Mouse (Mus musculus) neural tube, embryonic 13.5 days (tissue): ENCODE data around the gene Fndc9. TPM values are rescaled to one million over a fixed set of nuclear protein-coding genes. Genes with fewer than 3 reads are reported as not detected.

Experiments used
- ATAC-seq: fragments of 200-750 bp; cut with Nextera tagmentation; 2 replicates; pipeline ENCODE4 v1.8.0; 2017; ENCODE audit warnings: low read depth, mild to moderate bottlenecking, moderate TSS enrichment, moderate library complexity
- H3K27ac ChIP-seq: fragments of 300-500 bp; sonication (generic); replicated peaks from 2 replicates; pipeline ENCODE4 v1.5.1; 2015; ENCODE audit warnings: moderate library complexity, mild to moderate bottlenecking, inconsistent platforms
- H3K27me3 ChIP-seq: fragments of 300-500 bp; sonication (generic); 2 replicates; pipeline ENCODE4 v1.6.1; 2015; ENCODE audit warnings: mild to moderate bottlenecking, inconsistent platforms
- H3K36me3 ChIP-seq: fragments of 300-500 bp; sonication (generic); 2 replicates; pipeline ENCODE4 v1.6.1; 2015; ENCODE audit warnings: mild to moderate bottlenecking, inconsistent platforms
- H3K4me1 ChIP-seq: fragments of 300-500 bp; sonication (generic); replicated peaks from 2 replicates; pipeline ENCODE4 v1.6.1; 2015; ENCODE audit warnings: inconsistent platforms
- H3K4me2 ChIP-seq: fragments of 300-500 bp; sonication (generic); 2 replicates; pipeline ENCODE4 v1.6.1; 2015; ENCODE audit warnings: inconsistent platforms, mild to moderate bottlenecking, moderate library complexity
- H3K4me3 ChIP-seq: fragments of 300-500 bp; sonication (generic); 2 replicates; pipeline ENCODE4 v1.5.1; 2015; ENCODE audit warnings: mild to moderate bottlenecking, inconsistent platforms
- H3K9ac ChIP-seq: fragments of 300-500 bp; sonication (generic); 2 replicates; pipeline ENCODE4 v1.6.1; 2015; ENCODE audit warnings: moderate library complexity, mild to moderate bottlenecking, inconsistent platforms
- H3K9me3 ChIP-seq: fragments of 300-500 bp; sonication (generic); 2 replicates; pipeline ENCODE4 v1.6.1; 2016; ENCODE audit warnings: inconsistent platforms
- WGBS: fragments of 180-500 bp; shearing (Covaris S2); methylation state at CpG from one replicate; pipeline ENCODE4 v1.1.7; 2015; 5-methylcytosine and 5-hydroxymethylcytosine counted together
- polyA plus RNA-seq: library from polyadenylated mRNA; unstranded; fragments of >200 nt; fragmentation: Nextera tagmentation; extraction: Ambion mirVana; gene quantifications from 2 replicates; pipeline ENCODE4 v1.2.1, GENCODE M21; 2015

Gene Fndc9
- polyA plus RNA-seq, 1 experiment from 2014 or later = 0.46 TPM

- Histone ChIP-seq H3K4me1 (peaks cover 16% of the 10 kb centered on the region), H3K4me3 (no peak overlapping the region), H3K36me3 (peaks cover 77% of the 10 kb centered on the region), H3K9me3 (no peaks in the 10 kb centered on the region), H3K27ac (no peak overlapping the region), H3K27me3 (no peaks in the 10 kb centered on the region), H3K4me2 (no peak overlapping the region), H3K9ac (no peak overlapping the region)
- 42% methylated on average over 4 of the region's 4 CpGs for WGBS
- ATAC-seq = no peak
Observed at GRCm38 (mm10) chr11:46236976-46237375, 1.6 kb downstream of the Fndc9 start.

- peaks cover 75% of the 10 kb centered on the region for H3K36me3 ChIP-seq
- no peak overlapping the region for H3K4me2 ChIP-seq
Observed at GRCm38 (mm10) chr11:46241150-46241673, 5.9 kb downstream of the Fndc9 start.

GRCm38 (mm10) chr11:46241985-46242384, 6.7 kb downstream of the Fndc9 start:
- H3K4me1 ChIP-seq = no peaks in the 10 kb centered on the region
- H3K9ac ChIP-seq = no peak overlapping the region
- no peak overlapping the region for H3K4me2 ChIP-seq
- 94% methylated on average over 8 of the region's 8 CpGs for WGBS
- H3K9me3 ChIP-seq = no peaks in the 10 kb centered on the region
- no peak overlapping the region for H3K27ac ChIP-seq
- ATAC-seq = no peak
- H3K27me3 ChIP-seq = no peaks in the 10 kb centered on the region
- no peak overlapping the region for H3K4me3 ChIP-seq
- peaks cover 83% of the 10 kb centered on the region for H3K36me3 ChIP-seq

More at GRCm38 (mm10) chr11:46241150-46241673, 5.9 kb downstream of the Fndc9 start:
- H3K4me3 ChIP-seq = no peak overlapping the region
- H3K27ac ChIP-seq = no peak overlapping the region
- ATAC-seq = no peak
- WGBS = 95% methylated on average over 7 of the region's 7 CpGs
- no peak overlapping the region for H3K9ac ChIP-seq
- no peaks in the 10 kb centered on the region for H3K27me3 ChIP-seq
- no peaks in the 10 kb centered on the region for H3K9me3 ChIP-seq
- H3K4me1 ChIP-seq = no peaks in the 10 kb centered on the region

- Histone ChIP-seq H3K36me3 (peaks cover 82% of the 10 kb centered on the region), H3K4me3 (no peak overlapping the region), H3K4me1 (peaks cover 6% of the 10 kb centered on the region; the same call in 1 of the 2 replicates), H3K9ac (no peak overlapping the region), H3K9me3 (no peaks in the 10 kb centered on the region), H3K27ac (no peak overlapping the region), H3K4me2 (no peak overlapping the region), H3K27me3 (no peaks in the 10 kb centered on the region)
- no peak for ATAC-seq
- WGBS = 85% methylated on average over 23 of the region's 23 CpGs
Observed at GRCm38 (mm10) chr11:46244731-46245604, 9.6 kb downstream of the Fndc9 start.

- peaks cover 82% of the 10 kb centered on the region for H3K36me3 ChIP-seq
Observed at GRCm38 (mm10) chr11:46245926-46246325, 10.6 kb downstream of the Fndc9 start.

GRCm38 (mm10) chr11:46246393-46246792, 11.1 kb downstream of the Fndc9 start:
- no peak overlapping the region for H3K27ac ChIP-seq
- no peaks in the 10 kb centered on the region for H3K27me3 ChIP-seq
- H3K9ac ChIP-seq = no peak overlapping the region
- H3K4me2 ChIP-seq = no peak overlapping the region
- H3K4me1 ChIP-seq = peaks cover 6% of the 10 kb centered on the region; the same call in 1 of the 2 replicates
- WGBS = 86% methylated on average over 7 of the region's 7 CpGs
- no peak for ATAC-seq
- H3K36me3 ChIP-seq = peaks cover 82% of the 10 kb centered on the region
- H3K9me3 ChIP-seq = no peaks in the 10 kb centered on the region
- no peak overlapping the region for H3K4me3 ChIP-seq

More at GRCm38 (mm10) chr11:46245926-46246325, 10.6 kb downstream of the Fndc9 start:
- H3K4me2 ChIP-seq = no peak overlapping the region
- ATAC-seq = no peak
- WGBS = 88% methylated on average over 8 of the region's 8 CpGs
- no peaks in the 10 kb centered on the region for H3K27me3 ChIP-seq
- H3K4me1 ChIP-seq = peaks cover 6% of the 10 kb centered on the region; the same call in 1 of the 2 replicates
- no peak overlapping the region for H3K4me3 ChIP-seq
- H3K27ac ChIP-seq = no peak overlapping the region
- H3K9ac ChIP-seq = no peak overlapping the region
- no peaks in the 10 kb centered on the region for H3K9me3 ChIP-seq

GRCm38 (mm10) chr11:46248352-46248751, 13.0 kb downstream of the Fndc9 start:
- no peak for ATAC-seq

GRCm38 (mm10) chr11:46251994-46252393, 16.7 kb downstream of the Fndc9 start:
- H3K9ac ChIP-seq = no peak overlapping the region
- WGBS = 31% methylated on average over 7 of the region's 7 CpGs
- no peak overlapping the region for H3K27ac ChIP-seq
- H3K4me1 ChIP-seq = peaks cover 6% of the 10 kb centered on the region; the same call in 1 of the 2 replicates
- no peak overlapping the region for H3K4me3 ChIP-seq
- ATAC-seq = no peak; the same call in 1 of the 2 replicates
- H3K9me3 ChIP-seq = no peaks in the 10 kb centered on the region
- no peaks in the 10 kb centered on the region for H3K27me3 ChIP-seq
- peaks cover 95% of the 10 kb centered on the region for H3K36me3 ChIP-seq
- H3K4me2 ChIP-seq = no peak overlapping the region

More at GRCm38 (mm10) chr11:46248352-46248751, 13.0 kb downstream of the Fndc9 start:
- no peak overlapping the region for H3K9ac ChIP-seq
- no peak overlapping the region for H3K4me2 ChIP-seq
- H3K4me3 ChIP-seq = no peak overlapping the region
- H3K4me1 ChIP-seq = peaks cover 6% of the 10 kb centered on the region; the same call in 1 of the 2 replicates
- H3K27ac ChIP-seq = peak overlapping the region; percentile 49; the same call in 1 of the 2 replicates
- H3K27me3 ChIP-seq = no peaks in the 10 kb centered on the region
- no peaks in the 10 kb centered on the region for H3K9me3 ChIP-seq
- WGBS = 70% methylated on average over 3 of the region's 3 CpGs
- H3K36me3 ChIP-seq = peaks cover 90% of the 10 kb centered on the region

- Histone ChIP-seq H3K4me3 (no peak overlapping the region), H3K9me3 (no peaks in the 10 kb centered on the region; the same call in 1 of the 2 replicates), H3K4me1 (no peaks in the 10 kb centered on the region), H3K9ac (no peak overlapping the region), H3K4me2 (no peak overlapping the region), H3K36me3 (peaks cover 96% of the 10 kb centered on the region), H3K27ac (no peak overlapping the region), H3K27me3 (no peaks in the 10 kb centered on the region)
- no peak for ATAC-seq
- WGBS = 89% methylated on average over 2 of the region's 2 CpGs
Observed at GRCm38 (mm10) chr11:46255291-46255690, 20.0 kb downstream of the Fndc9 start.

- Histone ChIP-seq H3K4me3 (no peak overlapping the region), H3K4me1 (no peaks in the 10 kb centered on the region), H3K4me2 (no peak overlapping the region), H3K9me3 (no peaks in the 10 kb centered on the region; the same call in 1 of the 2 replicates), H3K27ac (no peak overlapping the region), H3K27me3 (no peaks in the 10 kb centered on the region), H3K9ac (no peak overlapping the region), H3K36me3 (peaks cover 97% of the 10 kb centered on the region)
- ATAC-seq = no peak
- WGBS = 72% methylated on average over 4 of the region's 4 CpGs
Observed at GRCm38 (mm10) chr11:46258207-46258606, 22.9 kb downstream of the Fndc9 start.

- Histone ChIP-seq H3K4me2 (no peak overlapping the region), H3K27ac (no peak overlapping the region), H3K27me3 (no peaks in the 10 kb centered on the region), H3K4me1 (no peaks in the 10 kb centered on the region), H3K9me3 (no peaks in the 10 kb centered on the region; the same call in 1 of the 2 replicates), H3K9ac (no peak overlapping the region), H3K36me3 (peaks cover 97% of the 10 kb centered on the region), H3K4me3 (no peak overlapping the region)
- ATAC-seq = no peak
- 95% methylated on average over 8 of the region's 8 CpGs for WGBS
Observed at GRCm38 (mm10) chr11:46258749-46259148, 23.4 kb downstream of the Fndc9 start.

- no peak overlapping the region for H3K4me2 ChIP-seq
- no peaks in the 10 kb centered on the region for H3K27me3 ChIP-seq
Observed at GRCm38 (mm10) chr11:46262854-46263253, 27.5 kb downstream of the Fndc9 start.

More at GRCm38 (mm10) chr11:46262854-46263253, 27.5 kb downstream of the Fndc9 start:
- no peak overlapping the region for H3K27ac ChIP-seq
- no peak overlapping the region for H3K9ac ChIP-seq
- no peak for ATAC-seq
- H3K36me3 ChIP-seq = peaks cover 97% of the 10 kb centered on the region
- no peaks in the 10 kb centered on the region for H3K4me1 ChIP-seq
- WGBS = 76% methylated on average over 3 of the region's 3 CpGs
- no peak overlapping the region for H3K4me3 ChIP-seq
- H3K9me3 ChIP-seq = no peaks in the 10 kb centered on the region
